Mouse (Mus musculus): ENCODE results near the gene Pprc1.
A peak's percentile ranks its signal among the peaks of the same experiment; 100 is the strongest.

Pprc1 gene

DNA sequence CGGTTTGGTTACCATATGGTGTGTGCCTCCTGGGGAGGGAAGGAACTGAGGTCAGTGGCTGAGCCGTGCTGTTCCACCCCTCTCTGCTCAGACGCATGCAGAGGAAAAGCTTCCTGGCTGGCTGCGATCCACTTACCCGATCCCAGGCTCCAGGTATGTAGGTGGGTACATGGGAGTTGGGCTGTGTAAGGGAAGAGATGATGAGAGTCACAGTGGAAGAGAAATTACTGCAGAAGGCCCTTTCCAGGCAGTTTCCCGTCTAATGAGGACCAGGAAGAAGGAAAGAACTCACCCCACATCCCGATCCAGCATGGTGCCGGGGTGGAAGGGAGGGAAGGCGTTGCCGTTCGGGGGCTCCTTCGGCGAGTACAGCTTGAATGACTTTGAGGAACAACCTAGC lies 8.7 kb upstream of the Pprc1 start:
- DNase-seq, result peak; percentile 46

DNA sequence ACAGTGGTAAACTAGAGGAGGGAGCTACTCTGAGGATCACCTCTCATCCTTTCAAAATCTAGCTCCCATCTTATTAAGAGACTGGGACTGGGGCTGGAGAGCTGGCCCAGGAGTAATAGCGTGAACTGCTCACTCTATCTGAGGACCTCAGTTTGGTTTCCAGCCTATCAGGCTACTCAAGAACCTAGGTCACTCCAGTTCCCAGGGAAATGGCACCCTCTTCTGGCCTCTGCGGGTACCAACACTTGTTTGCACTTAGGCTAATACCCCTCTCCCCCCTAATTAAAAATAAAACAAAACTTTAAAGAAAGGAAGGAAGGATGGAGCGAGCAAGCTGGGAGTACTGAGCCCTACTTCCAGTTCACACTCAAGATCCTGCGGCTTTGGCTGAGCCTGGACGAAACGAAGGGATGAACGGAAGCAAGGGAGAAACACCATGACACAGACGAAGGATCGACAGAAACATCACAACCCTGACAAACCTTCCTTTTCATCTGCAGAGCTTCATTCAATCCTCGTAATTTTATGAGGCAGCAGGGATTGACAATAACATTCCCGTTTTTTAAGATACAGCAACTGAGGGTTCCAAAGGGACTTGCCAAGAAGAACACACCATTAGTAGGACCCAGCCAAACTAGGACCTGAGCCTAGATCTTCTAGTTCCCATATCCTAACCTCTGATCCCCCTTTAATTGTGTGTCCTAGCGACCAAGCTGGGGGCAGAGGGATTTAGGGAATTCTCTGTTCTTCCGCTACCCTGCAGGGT lies 8.0 kb upstream of the Pprc1 start:
- DNase-seq, result no peak

GRCm38 (mm10) chr19:46037243-46037924 lies 7.3 kb upstream of the Pprc1 start:
- peak; percentile 56 for DNase-seq

GRCm38 (mm10) chr19:46037925-46038850 lies 6.5 kb upstream of the Pprc1 start:
- peak; percentile 52 for DNase-seq

GRCm38 (mm10) chr19:46038851-46039260 lies 5.8 kb upstream of the Pprc1 start:
- DNase-seq, result peak; percentile 66

DNA sequence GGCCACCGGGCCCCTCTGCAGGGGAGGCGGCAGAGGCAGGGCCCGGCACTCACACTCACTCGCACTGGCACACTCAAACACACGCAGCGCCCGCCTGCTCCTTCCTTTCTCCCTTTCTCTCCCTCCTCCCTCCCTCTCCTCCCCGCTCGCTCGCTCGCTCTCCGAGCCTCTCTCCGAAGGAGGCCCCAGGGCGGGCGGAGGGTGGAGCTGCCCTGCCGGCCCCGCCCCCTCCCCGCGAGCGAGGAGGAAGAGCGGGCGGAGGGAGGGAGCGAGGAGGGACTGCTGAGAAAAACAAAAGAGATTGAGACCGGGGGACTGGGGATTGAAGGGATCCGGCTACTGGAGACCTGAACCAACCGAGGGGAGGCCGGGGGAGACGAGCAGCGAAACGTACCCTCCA lies 5.2 kb upstream of the Pprc1 start:
- DNase-seq, result peak; percentile 85

DNA sequence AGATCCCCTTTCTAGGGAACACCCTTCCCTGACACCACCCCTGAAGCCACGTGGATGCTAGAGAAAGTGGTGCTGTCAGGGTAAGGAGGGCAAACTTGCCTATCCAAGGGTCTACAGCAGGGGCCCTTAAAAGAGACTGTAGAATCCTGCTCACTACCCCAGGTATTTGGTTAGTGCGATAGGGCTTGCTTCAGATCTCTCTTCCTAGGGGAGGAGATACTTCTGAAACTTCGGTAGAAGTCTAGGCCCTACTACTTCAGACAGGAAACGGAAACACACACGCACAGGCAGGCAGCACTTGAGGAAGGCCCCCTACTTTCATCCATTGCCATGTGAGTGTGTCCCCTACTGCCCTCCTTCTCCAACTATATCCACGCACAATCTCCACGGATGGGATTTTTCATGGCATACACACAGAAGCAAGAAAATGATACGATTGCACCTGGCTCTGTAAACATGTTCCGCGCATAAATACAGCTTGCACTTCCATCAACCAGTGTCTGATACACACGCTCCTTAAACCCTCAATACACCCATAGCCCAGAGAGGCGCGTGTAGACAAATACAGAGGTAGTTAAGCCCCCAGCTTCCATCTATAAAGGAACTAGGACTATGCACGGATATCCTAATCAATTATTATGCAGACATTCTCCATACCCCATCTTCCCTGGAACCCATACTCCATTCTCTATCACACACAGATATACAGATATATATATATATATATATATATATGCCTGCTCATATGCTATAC lies 4.4 kb upstream of the Pprc1 start:
- DNase-seq, result peak; percentile 45

DNA sequence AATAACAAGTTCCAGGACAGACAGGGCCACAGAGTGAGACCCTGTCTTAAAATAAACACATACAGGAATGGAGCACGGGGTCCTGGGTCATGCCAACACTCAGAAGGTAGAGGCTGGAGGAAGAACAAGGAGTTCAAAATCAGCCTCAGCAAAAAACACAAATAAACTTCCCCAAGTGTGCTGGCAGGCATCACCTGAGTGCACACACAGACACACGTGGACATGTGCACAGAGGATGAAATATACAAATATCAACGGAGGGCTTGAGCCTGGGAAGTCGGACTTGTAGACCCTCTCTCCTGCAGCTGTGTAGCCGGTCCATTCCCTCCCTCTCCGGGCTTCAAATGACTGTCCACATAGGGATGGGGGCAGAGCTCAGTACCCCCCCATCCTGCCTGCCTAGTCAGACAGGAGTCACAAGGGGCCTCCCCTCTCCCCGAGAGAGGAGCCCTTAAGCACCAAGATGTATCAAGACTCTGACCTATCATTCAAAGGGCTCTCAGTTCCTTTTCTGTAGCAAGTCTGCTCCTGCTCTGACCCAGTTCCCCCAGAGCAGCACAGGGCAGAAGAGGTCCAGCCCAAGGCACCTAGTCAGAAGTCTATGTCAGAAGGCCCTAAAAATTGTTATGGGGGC lies 3.3 kb upstream of the Pprc1 start:
- DNase-seq, result no peak

- peak; percentile 88 for DNase-seq
These were observed 2.7 kb upstream of the Pprc1 start for GRCm38 (mm10) chr19:46041933-46042475.

GRCm38 (mm10) chr19:46042476-46043011 lies 2.1 kb upstream of the Pprc1 start:
- peak; percentile 66 for DNase-seq

- DNase-seq, result peak; percentile 72
These were observed 1.3 kb upstream of the Pprc1 start for GRCm38 (mm10) chr19:46043380-46043779.

GRCm38 (mm10) chr19:46044993-46045695 lies 458 bp downstream of the Pprc1 start, which contains the start of gene Ldb1:
TSS of gene Ldb1 (minus strand) at chr19:46045214.
- DNase-seq, result peak; percentile 93

DNA sequence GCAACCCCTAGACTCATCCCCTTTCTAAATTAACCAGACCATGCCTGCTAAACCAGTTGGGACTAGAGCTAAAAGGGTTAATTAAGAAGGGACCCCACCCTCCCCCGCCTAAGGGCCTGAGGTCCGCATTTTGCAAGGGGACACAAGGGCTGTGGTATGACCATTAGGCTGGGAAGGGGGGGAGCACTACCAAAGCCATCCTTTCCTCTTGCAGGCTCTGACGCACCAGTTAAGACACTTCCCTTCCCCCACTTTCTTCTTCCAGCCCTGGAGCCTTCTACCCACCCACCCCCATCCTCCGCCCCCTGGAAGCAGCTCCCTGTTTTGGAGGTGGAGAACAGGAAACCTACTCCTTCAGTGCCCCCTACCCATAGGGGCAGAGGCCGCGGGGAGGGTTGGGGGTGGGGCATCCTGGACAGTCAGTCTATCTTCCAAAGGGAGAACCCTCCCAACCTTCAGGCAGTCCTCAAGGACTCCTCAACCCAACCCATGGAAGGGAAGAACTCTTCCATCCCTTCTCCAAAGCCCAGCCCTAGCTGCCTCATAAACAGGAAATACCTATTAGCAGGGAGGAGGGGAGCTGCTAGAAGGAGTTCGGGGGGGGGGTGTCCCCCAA lies 1.1 kb downstream of the Pprc1 start:
- DNase-seq, result peak; percentile 83

- DNase-seq, result peak; percentile 61
These were observed 1.9 kb downstream of the Pprc1 start for GRCm38 (mm10) chr19:46046621-46047025.

- DNase-seq, result peak; percentile 53
These were observed 2.7 kb downstream of the Pprc1 start for GRCm38 (mm10) chr19:46047426-46047825.

GRCm38 (mm10) chr19:46049129-46049528 lies 4.4 kb downstream of the Pprc1 start:
- DNase-seq, result no peak

DNA sequence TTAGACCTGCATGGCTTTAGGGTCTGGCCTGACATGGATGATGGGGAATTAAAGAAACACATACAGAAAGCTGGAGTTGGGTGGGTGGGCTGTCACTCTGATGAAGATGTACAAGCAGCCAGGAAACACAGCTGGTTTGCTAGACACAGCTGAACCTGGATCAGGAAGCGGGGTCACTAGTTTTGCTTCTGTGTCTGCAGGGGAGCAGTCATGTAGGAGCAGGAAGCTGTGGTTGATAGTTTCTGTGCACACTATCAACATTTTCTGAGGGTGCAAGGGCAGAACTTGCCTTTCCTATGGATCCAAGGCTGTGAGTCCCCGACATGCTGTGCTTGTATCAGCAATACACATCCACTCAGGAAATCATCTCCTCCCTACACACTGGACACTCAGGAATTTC lies 5.8 kb downstream of the Pprc1 start:
- DNase-seq, result no peak

GRCm38 (mm10) chr19:46055752-46056387 lies 11.2 kb downstream of the Pprc1 start:
- DNase-seq, result no peak

DNA sequence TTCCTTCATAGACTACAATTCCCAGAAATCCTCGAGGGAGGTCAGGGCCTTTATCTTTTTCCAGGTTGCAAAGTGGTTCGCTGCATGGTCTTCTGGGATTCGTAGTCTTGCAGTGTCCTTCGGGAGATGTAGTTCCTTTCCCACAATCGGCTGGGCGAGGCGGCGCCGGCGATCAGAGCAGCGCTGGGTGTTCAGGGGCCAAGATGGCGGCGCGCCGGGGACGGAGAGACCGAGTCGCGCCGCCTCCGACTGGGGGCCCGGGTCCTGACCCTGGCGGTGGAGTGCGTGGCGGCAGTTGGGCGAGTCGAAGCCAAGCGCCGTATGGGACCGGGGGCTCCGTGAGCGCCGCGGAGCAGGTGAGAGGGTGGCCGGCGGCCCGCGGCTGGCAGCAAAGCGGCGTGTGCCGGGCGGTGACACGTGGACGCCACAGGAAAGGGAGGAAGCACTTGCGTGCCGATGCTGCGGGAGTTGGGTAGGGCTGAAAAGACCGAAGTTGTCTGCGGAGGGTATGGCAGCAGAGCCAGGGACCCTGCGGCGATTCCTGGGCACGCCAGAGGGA lies 11.8 kb downstream of the Pprc1 start:
- peak; percentile 97 for DNase-seq

All from cerebellum, adult 9-10 months (tissue).